Mouse (Mus musculus): Measurements from ENCODE around the gene Shisa8. TPM values are rescaled to one million over a fixed set of nuclear protein-coding genes. Genes with fewer than 3 reads are reported as not detected.
A peak's percentile ranks its signal among the peaks of the same experiment; 100 is the strongest.

Shisa8 gene
- polyA plus RNA-seq, 1 experiment from 2014 or later, result 2.4 TPM

GRCm38 (mm10) chr15:82197937-82198336 lies 14.7 kb downstream of the Shisa8 start:
- peaks cover 97% of the 10 kb centered on the region for H3K36me3 ChIP-seq (replicated peaks)
- no peak overlapping the region for H3K4me3 ChIP-seq (replicated peaks)
- WGBS, result 93% methylated on average over 11 of the region's 11 CpGs
- no peak overlapping the region for H3K27ac ChIP-seq
- no peaks in the 10 kb centered on the region for H3K27me3 ChIP-seq
- ATAC-seq (ENCODE audit: low FRiP score), result no peak
- H3K9me3 ChIP-seq, result no peaks in the 10 kb centered on the region
- no peak overlapping the region for H3K4me2 ChIP-seq
- no peak overlapping the region for H3K9ac ChIP-seq
- no peaks in the 10 kb centered on the region for H3K4me1 ChIP-seq

DNA sequence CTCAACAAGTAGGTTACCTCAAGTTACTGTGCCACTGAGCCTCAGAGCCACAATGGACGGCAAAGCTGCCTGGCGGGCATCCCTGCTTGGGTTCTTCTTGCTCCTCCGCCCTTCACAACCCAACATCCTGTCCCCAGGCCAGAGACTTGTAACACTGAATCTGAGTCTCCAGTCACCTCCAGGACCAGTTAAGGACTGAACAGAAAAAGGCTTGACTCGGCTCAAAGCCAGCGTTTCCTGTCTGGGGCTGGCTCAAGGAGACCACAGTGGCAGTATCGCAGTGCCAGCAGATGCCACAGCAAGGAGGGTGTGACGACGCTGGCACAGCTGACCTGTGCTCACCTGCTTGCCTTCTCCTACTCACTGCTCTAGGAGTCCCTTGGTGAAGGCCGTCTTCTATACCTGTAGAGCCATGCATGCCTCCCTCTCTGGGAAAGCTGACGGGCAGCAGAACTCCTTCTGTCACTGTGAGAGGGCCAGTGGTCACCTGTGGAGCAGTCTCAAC lies 15.3 kb downstream of the Shisa8 start:
- Histone ChIP-seq H3K4me2 (no peak overlapping the region), H3K27ac (no peak overlapping the region), H3K4me3 (replicated peaks) (no peak overlapping the region), H3K9me3 (no peaks in the 10 kb centered on the region), H3K9ac (no peak overlapping the region), H3K4me1 (no peaks in the 10 kb centered on the region), H3K27me3 (no peaks in the 10 kb centered on the region), H3K36me3 (replicated peaks) (peaks cover 97% of the 10 kb centered on the region)
- WGBS, result 93% methylated on average over 10 of the region's 10 CpGs
- ATAC-seq (ENCODE audit: low FRiP score), result no peak

GRCm38 (mm10) chr15:82196300-82196699 lies 16.3 kb downstream of the Shisa8 start:
- Histone ChIP-seq H3K4me1 (no peaks in the 10 kb centered on the region), H3K27ac (no peak overlapping the region), H3K9ac (no peak overlapping the region), H3K36me3 (replicated peaks) (peaks cover 97% of the 10 kb centered on the region), H3K9me3 (no peaks in the 10 kb centered on the region), H3K4me2 (no peak overlapping the region), H3K4me3 (replicated peaks) (no peak overlapping the region), H3K27me3 (no peaks in the 10 kb centered on the region)
- WGBS, result 89% methylated on average over 12 of the region's 12 CpGs
- no peak for ATAC-seq (ENCODE audit: low FRiP score)

DNA sequence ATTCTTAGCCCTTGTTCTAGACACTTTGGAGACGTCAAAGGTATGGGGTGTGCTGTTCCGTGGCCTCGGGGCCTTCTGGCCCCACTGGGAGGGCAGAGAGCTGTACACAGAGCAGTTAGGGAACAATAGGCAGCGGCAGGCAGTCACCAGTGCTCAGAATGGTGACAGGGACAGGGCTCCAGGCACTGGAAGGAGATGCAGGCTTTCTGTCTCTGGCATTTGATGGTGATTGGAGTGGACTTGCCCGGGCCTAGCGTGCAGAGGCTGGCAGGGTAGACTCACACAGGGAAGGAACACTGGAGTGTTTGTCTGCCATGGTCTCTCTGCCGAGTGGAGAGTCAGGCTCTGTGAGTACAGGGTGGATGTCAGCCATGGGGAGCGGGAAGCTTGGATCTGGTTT lies 20.0 kb downstream of the Shisa8 start:
- no peak for ATAC-seq (ENCODE audit: low FRiP score)
- H3K36me3 ChIP-seq (replicated peaks), result peaks cover 97% of the 10 kb centered on the region
- H3K4me1 ChIP-seq, result no peaks in the 10 kb centered on the region
- H3K9me3 ChIP-seq, result no peaks in the 10 kb centered on the region
- H3K4me3 ChIP-seq (replicated peaks), result no peak overlapping the region
- no peak overlapping the region for H3K9ac ChIP-seq
- H3K27me3 ChIP-seq, result no peaks in the 10 kb centered on the region
- no peak overlapping the region for H3K4me2 ChIP-seq
- no peak overlapping the region for H3K27ac ChIP-seq
- WGBS, result 84% methylated on average over 8 of the region's 8 CpGs

GRCm38 (mm10) chr15:82188481-82189240 lies 24.0 kb downstream of the Shisa8 start:
- ATAC-seq (ENCODE audit: low FRiP score), result no peak
- Histone ChIP-seq H3K27me3 (no peaks in the 10 kb centered on the region), H3K36me3 (replicated peaks) (peaks cover 98% of the 10 kb centered on the region), H3K9me3 (no peaks in the 10 kb centered on the region), H3K4me3 (replicated peaks) (no peak overlapping the region), H3K4me2 (no peak overlapping the region), H3K27ac (no peak overlapping the region), H3K9ac (no peak overlapping the region), H3K4me1 (no peaks in the 10 kb centered on the region)
- 97% methylated on average over 10 of the region's 10 CpGs for WGBS

DNA sequence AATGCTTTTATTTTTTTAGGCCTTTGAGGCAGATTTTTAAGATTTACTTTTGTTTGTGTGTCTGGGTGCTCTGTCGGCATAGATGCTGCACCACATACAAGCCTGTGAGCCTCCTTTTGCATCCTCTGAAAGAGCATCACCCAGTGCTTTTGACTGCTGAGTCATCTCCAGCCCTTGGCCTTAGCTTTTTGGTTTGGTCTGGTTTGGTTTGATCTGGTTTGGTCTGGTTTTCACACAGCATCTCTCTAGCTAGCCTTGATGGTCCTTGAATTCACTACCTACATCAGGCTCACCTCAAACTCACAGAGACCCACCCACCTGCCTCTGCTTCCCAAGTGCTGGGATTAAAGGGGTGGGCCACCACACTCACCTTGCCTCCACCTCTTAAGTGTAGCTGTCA lies 24.7 kb downstream of the Shisa8 start:
- Histone ChIP-seq H3K27me3 (no peaks in the 10 kb centered on the region), H3K9ac (no peak overlapping the region), H3K27ac (no peak overlapping the region), H3K4me2 (no peak overlapping the region), H3K9me3 (no peaks in the 10 kb centered on the region), H3K4me1 (no peaks in the 10 kb centered on the region), H3K4me3 (replicated peaks) (no peak overlapping the region), H3K36me3 (replicated peaks) (peaks cover 98% of the 10 kb centered on the region)
- 96% methylated on average over 1 of the region's 1 CpGs for WGBS
- no peak for ATAC-seq (ENCODE audit: low FRiP score)

DNA sequence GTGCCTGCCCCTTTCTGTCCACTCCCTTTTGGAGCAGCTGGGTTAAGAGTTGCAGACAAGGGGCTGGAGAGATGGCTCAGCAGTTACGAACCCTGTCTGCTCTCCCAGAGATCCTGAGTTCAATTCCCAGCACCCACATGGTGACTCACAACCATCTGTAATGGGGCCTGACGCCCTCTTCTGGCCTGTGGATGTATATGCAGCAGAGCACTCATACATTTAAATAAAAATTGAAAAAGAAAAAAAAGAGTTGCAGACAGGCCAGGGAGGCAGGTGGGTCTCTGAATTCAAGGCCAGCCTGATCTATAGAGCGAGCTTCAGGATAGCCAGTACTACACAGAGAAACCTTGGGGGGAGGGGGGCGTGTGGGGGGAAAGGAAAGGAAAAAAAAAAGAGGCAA lies 25.2 kb downstream of the Shisa8 start:
- no peak overlapping the region for H3K9ac ChIP-seq
- peaks cover under 1% of the 10 kb centered on the region; the same call in 1 of the 2 replicates for H3K9me3 ChIP-seq
- H3K27me3 ChIP-seq, result no peaks in the 10 kb centered on the region
- no peak for ATAC-seq (ENCODE audit: low FRiP score)
- no peak overlapping the region for H3K4me2 ChIP-seq
- no peaks in the 10 kb centered on the region for H3K4me1 ChIP-seq
- H3K4me3 ChIP-seq (replicated peaks), result no peak overlapping the region
- WGBS, result 89% methylated on average over 4 of the region's 4 CpGs
- no peak overlapping the region for H3K27ac ChIP-seq
- H3K36me3 ChIP-seq (replicated peaks), result peaks cover 98% of the 10 kb centered on the region

DNA sequence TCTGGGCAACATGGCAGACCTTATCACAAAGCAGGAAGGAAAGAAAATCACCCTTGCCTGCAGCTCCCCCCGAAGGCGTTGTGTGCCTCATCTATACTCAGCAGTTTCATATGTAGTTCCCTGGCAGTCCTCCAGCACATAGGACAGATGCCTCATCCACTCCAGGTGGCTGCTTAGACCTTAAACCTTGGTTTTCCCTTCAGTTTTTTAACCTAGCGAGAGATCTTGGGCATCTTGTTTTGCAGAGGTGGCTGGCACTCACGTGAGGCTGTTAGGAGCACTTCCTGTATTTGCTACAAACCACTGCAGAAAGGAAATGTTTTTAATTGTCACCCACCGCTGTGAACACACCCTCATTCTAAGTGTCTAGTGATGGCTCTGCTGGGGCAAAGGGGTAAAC lies 25.7 kb downstream of the Shisa8 start:
- peaks cover 5% of the 10 kb centered on the region for H3K9me3 ChIP-seq
- no peak overlapping the region for H3K4me3 ChIP-seq (replicated peaks)
- H3K4me2 ChIP-seq, result no peak overlapping the region
- H3K27ac ChIP-seq, result no peak overlapping the region
- no peaks in the 10 kb centered on the region for H3K4me1 ChIP-seq
- ATAC-seq (ENCODE audit: low FRiP score), result no peak
- no peak overlapping the region for H3K9ac ChIP-seq
- H3K36me3 ChIP-seq (replicated peaks), result peaks cover 98% of the 10 kb centered on the region
- WGBS, result 91% methylated on average over 5 of the region's 5 CpGs
- H3K27me3 ChIP-seq, result no peaks in the 10 kb centered on the region

DNA sequence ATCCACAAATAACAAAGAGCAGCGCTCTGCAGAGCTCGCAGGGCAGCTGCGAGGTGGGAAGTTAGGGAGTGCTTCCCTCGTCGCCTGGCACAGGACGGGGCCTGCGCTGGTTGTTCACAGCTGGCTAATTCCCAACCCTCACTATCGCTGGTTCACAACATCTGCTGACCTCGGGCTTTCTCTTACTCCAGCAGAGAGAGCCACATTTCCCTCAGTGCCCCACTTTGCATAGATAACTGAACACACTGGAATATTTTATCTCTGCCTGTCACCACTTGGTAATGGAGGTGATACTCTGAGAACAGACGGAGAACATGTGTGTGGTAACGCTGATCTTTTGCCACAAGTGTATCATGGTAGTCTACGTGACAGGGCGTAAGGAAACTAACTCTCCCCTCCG lies 26.5 kb downstream of the Shisa8 start:
- WGBS, result 89% methylated on average over 14 of the region's 14 CpGs
- H3K36me3 ChIP-seq (replicated peaks), result peaks cover 98% of the 10 kb centered on the region

DNA sequence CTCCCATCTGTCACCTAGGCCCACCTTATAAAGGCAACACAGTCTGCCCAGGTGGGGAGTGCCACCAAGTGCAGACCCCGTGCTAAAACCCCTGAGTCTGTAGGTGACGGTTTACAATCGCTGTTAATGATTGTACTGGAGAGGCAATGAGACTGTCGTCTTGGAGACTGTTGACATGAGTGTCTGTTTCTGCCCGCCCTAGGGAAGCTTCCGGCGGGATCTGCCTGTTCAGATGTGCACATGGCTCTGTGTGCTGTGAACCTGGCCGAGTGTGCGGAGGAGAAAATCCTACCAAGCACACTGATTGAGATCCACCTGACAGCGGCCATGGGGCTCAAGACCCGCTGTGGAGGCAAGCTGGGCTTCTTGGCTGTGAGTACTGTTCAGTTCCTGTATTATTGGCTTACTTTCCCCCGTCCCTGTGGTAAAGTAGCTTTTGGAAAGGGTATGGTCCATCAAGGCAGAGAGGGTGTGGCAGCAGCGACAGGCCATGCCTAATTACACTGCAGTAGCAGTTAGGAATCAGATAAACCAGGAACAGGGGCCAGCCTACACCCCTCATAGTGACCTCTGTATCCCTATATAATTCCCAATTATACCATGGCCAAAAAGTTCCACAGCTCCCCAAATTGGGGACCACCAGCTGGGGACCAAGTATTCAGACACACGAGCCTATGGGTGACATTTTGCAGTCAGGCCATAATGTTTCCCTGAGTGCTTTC lies 27.4 kb downstream of the Shisa8 start:
- 0 out of 2 replicates have a peak overlapping the region, but pooled peaks have one; percentile 19 for H3K27ac ChIP-seq
- H3K9me3 ChIP-seq, result peaks cover 7% of the 10 kb centered on the region
- H3K27me3 ChIP-seq, result no peaks in the 10 kb centered on the region
- no peak overlapping the region for H3K4me3 ChIP-seq (replicated peaks)
- H3K4me2 ChIP-seq, result no peak overlapping the region
- no peak for ATAC-seq (ENCODE audit: low FRiP score)
- WGBS, result 93% methylated on average over 14 of the region's 14 CpGs
- no peaks in the 10 kb centered on the region for H3K4me1 ChIP-seq
- H3K9ac ChIP-seq, result no peak overlapping the region
- peaks cover 100% of the 10 kb centered on the region for H3K36me3 ChIP-seq (replicated peaks)

More for the DNA sequence above, 26.5 kb downstream of the Shisa8 start:
- Histone ChIP-seq H3K27ac (no peak overlapping the region), H3K4me1 (no peaks in the 10 kb centered on the region), H3K4me3 (replicated peaks) (no peak overlapping the region), H3K27me3 (no peaks in the 10 kb centered on the region), H3K9me3 (peaks cover 7% of the 10 kb centered on the region), H3K4me2 (no peak overlapping the region), H3K9ac (no peak overlapping the region)
- no peak for ATAC-seq (ENCODE audit: low FRiP score)

DNA sequence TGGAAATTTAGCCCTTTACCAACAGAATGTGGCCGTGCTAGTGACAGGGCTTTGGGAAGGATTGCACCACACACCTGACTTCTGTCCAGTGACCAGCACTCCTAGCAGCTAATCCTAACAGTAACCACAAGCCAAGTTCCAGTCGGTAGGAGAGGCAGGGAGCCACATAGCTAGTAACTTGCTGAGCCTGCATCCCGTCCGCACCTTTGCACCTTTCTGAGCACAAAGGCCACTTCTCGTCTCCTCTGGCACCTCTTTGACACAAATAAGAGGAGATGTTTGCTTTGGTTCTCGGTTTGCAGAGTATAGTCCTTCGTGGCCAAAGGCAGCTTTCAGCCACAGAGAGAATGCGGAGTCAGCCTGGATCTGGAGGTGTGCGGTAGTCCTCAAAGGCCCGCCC lies 28.0 kb downstream of the Shisa8 start:
- WGBS, result 96% methylated on average over 10 of the region's 10 CpGs
- no peaks in the 10 kb centered on the region for H3K4me1 ChIP-seq
- 0 out of 2 replicates have a peak overlapping the region, but pooled peaks have one; percentile 19 for H3K27ac ChIP-seq
- no peak for ATAC-seq (ENCODE audit: low FRiP score)
- H3K27me3 ChIP-seq, result no peaks in the 10 kb centered on the region
- H3K36me3 ChIP-seq (replicated peaks), result peaks cover 100% of the 10 kb centered on the region
- no peak overlapping the region for H3K4me2 ChIP-seq
- no peak overlapping the region for H3K9ac ChIP-seq
- no peak overlapping the region for H3K4me3 ChIP-seq (replicated peaks)
- H3K9me3 ChIP-seq, result peaks cover 10% of the 10 kb centered on the region

DNA sequence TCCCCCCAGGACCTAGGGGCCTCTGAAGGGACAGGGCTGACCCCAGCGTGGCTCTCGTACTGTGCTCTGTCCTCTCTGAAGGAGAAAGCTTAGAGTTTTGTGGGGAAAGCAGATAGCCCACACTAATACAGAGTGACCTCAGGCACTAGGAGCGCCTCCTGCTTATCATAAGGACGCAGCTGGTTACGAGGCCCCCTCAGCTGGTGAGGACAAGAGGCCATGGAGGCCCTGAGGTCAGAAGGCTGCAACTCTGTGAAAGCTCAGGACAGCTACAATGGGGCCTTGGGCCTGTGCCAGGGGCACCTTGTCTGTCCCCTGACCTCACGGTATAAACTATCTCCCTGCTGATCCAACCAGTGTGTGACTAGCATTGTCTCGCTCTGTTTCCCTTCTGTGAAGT lies 28.4 kb downstream of the Shisa8 start:
- Histone ChIP-seq H3K4me1 (no peaks in the 10 kb centered on the region), H3K27me3 (no peaks in the 10 kb centered on the region), H3K4me2 (no peak overlapping the region), H3K4me3 (replicated peaks) (no peak overlapping the region), H3K36me3 (replicated peaks) (peaks cover 100% of the 10 kb centered on the region), H3K9me3 (peaks cover 10% of the 10 kb centered on the region), H3K27ac (peak overlapping the region; percentile 42; the same call in 1 of the 2 replicates), H3K9ac (no peak overlapping the region)
- ATAC-seq (ENCODE audit: low FRiP score), result no peak
- WGBS, result 88% methylated on average over 7 of the region's 7 CpGs
